Mouse (Mus musculus) ovary, adult 18-20 months (tissue): ENCODE measurements around the gene Gm9887.

ENCODE experiments used
- DNase-seq: peaks from one replicate; pipeline ENCODE4 v3.0.0; 2022; ENCODE audit warnings: low spot score, mixed read lengths

Gm9887 gene

GRCm38 (mm10) chr12:69371854-69372671, at the start of gene Gm9887, which contains the start of gene Arf6:
Gene Gm9887, minus strand, starts transcription at chr12:69372458.
Gene Arf6, plus strand, starts transcription at chr12:69372150.
- peak; percentile 96 for DNase-seq

GRCm38 (mm10) chr12:69420716-69421115, 48.5 kb upstream of the Gm9887 start:
- DNase-seq: no peak

GRCm38 (mm10) chr12:69419606-69420005, 47.3 kb upstream of the Gm9887 start:
- DNase-seq: no peak

GRCm38 (mm10) chr12:69419017-69419605, 46.9 kb upstream of the Gm9887 start:
- DNase-seq: peak; percentile 40

GRCm38 (mm10) chr12:69418606-69419005, 46.3 kb upstream of the Gm9887 start:
- DNase-seq: no peak

GRCm38 (mm10) chr12:69417701-69418291, 45.5 kb upstream of the Gm9887 start:
- no peak for DNase-seq

- DNase-seq: no peak
These were observed 44.5 kb upstream of the Gm9887 start for GRCm38 (mm10) chr12:69416793-69417192.

GRCm38 (mm10) chr12:69414826-69415572, 42.7 kb upstream of the Gm9887 start:
- DNase-seq: no peak

GRCm38 (mm10) chr12:69413303-69413702, 41.0 kb upstream of the Gm9887 start:
- DNase-seq: no peak

- DNase-seq: no peak
These were observed 39.7 kb upstream of the Gm9887 start for GRCm38 (mm10) chr12:69411936-69412335.

- no peak for DNase-seq
These were observed 38.5 kb upstream of the Gm9887 start for GRCm38 (mm10) chr12:69410767-69411166.

GRCm38 (mm10) chr12:69402594-69403167, 30.4 kb upstream of the Gm9887 start:
- DNase-seq: no peak

GRCm38 (mm10) chr12:69402100-69402499, 29.8 kb upstream of the Gm9887 start:
- no peak for DNase-seq

- DNase-seq: no peak
These were observed 28.6 kb upstream of the Gm9887 start for GRCm38 (mm10) chr12:69400871-69401286.

- no peak for DNase-seq
These were observed 28.1 kb upstream of the Gm9887 start for GRCm38 (mm10) chr12:69400367-69400766.

- DNase-seq: no peak
These were observed 22.2 kb upstream of the Gm9887 start for GRCm38 (mm10) chr12:69394456-69394855.

- no peak for DNase-seq
These were observed 20.8 kb upstream of the Gm9887 start for GRCm38 (mm10) chr12:69393076-69393475.

- no peak for DNase-seq
These were observed 17.9 kb upstream of the Gm9887 start for GRCm38 (mm10) chr12:69390000-69390698.

- no peak for DNase-seq
These were observed 17.1 kb upstream of the Gm9887 start for GRCm38 (mm10) chr12:69389273-69389938.

GRCm38 (mm10) chr12:69388321-69388869, 16.1 kb upstream of the Gm9887 start:
- no peak for DNase-seq
